Mouse (Mus musculus) intestine, embryonic 15.5 days (tissue): ENCODE measurements at regions not wholly inside any gene's neighbourhood (a gene's known extent, or its start where the extent isn't known, plus 50 kb on each side); places are given as distances from the start of the nearest gene placed in this dataset.
"Not testable (repeated sequence)": the region's sequence is repeated elsewhere in the genome, so short reads cannot be mapped to it uniquely, and the experiment has no call there.

Experiments
- ATAC-seq: fragments of 200-750 bp; cut with Nextera tagmentation; 2 replicates; pipeline ENCODE4 v1.8.0; 2017; ENCODE audit warnings: moderate TSS enrichment, moderate library complexity
- H3K27ac ChIP-seq: fragments of 300-500 bp; sonication (generic); 2 replicates; pipeline ENCODE4 v1.5.1; 2015; ENCODE audit warnings: mild to moderate bottlenecking, inconsistent platforms
- H3K27me3 ChIP-seq: fragments of 300-500 bp; sonication (generic); replicated peaks from 2 replicates; pipeline ENCODE4 v1.6.1; 2015; ENCODE audit warnings: inconsistent platforms
- H3K36me3 ChIP-seq: fragments of 300-500 bp; sonication (generic); 2 replicates; pipeline ENCODE4 v1.6.1; 2015; ENCODE audit warnings: inconsistent platforms
- H3K4me1 ChIP-seq: fragments of 300-500 bp; sonication (generic); replicated peaks from 2 replicates; pipeline ENCODE4 v1.6.1; 2015; ENCODE audit warnings: inconsistent platforms
- H3K4me2 ChIP-seq: fragments of 300-500 bp; sonication (generic); replicated peaks from 2 replicates; pipeline ENCODE4 v1.6.1; 2015; ENCODE audit warnings: mild to moderate bottlenecking, inconsistent platforms
- H3K4me3 ChIP-seq: fragments of 300-500 bp; sonication (generic); replicated peaks from 2 replicates; pipeline ENCODE4 v1.5.1; 2015; ENCODE audit warnings: inconsistent platforms
- H3K9ac ChIP-seq: fragments of 300-500 bp; sonication (generic); 2 replicates; pipeline ENCODE4 v1.6.1; 2015; ENCODE audit warnings: inconsistent platforms
- H3K9me3 ChIP-seq: fragments of 300-500 bp; sonication (generic); 2 replicates; pipeline ENCODE4 v1.6.1; 2016; ENCODE audit warnings: inconsistent platforms
- WGBS: fragments of 180-500 bp; shearing (Covaris S2); methylation state at CpG from one replicate; pipeline ENCODE4 v1.1.7; 2015; 5-methylcytosine and 5-hydroxymethylcytosine counted together

DNA sequence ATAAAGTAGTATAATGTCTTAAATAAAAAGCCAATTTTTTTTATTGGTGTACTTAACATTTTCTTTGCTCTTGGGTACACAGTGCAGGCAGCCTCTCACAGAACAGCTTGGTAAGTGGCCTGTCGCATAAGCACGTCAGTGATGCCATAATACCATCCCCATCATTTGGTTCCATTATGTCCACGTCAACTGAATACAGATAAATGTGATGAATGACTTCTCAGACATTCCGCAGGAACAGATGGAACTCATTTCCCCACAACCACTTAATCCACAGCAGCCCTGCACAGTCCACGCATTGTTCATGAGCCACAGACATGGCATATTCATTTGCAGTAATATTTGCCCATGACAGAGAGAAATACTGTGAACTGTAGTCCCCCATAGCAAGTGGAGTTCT, 127.6 kb upstream of the Dlgap1 start:
- WGBS, result 67% methylated on average over 5 of the region's 5 CpGs
- H3K9me3 ChIP-seq, result no peaks in the 10 kb centered on the region
- H3K27me3 ChIP-seq, result no peaks in the 10 kb centered on the region
- no peak overlapping the region for H3K4me2 ChIP-seq
- no peak overlapping the region for H3K9ac ChIP-seq
- H3K36me3 ChIP-seq, result no peaks in the 10 kb centered on the region
- no peaks in the 10 kb centered on the region for H3K4me1 ChIP-seq
- H3K27ac ChIP-seq, result no peak overlapping the region
- no peak overlapping the region for H3K4me3 ChIP-seq
- ATAC-seq, result no peak

DNA sequence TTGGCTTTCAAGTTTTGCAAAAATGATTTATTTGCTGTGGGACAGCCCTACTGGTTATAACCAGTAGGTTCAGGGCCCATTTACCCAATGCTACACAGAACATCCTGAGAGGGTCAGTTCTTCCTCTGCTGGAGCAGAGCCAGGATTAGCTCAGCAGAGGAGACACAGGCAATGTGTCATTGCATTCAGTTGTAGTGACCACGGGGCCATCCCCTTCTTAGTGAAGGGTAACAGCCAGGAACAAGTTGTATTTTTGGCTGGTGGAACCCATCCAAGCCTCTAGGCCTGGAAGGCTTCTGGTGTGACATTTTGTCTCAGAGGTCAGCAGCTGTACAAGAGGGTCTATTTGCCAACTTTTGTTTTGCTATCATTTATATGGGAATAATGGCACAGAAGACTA, 120.6 kb upstream of the Dlgap1 start:
- no peak overlapping the region for H3K27ac ChIP-seq
- no peak overlapping the region for H3K9ac ChIP-seq
- H3K9me3 ChIP-seq, result no peaks in the 10 kb centered on the region
- H3K4me2 ChIP-seq, result no peak overlapping the region
- no peaks in the 10 kb centered on the region for H3K4me1 ChIP-seq
- H3K27me3 ChIP-seq, result no peaks in the 10 kb centered on the region
- ATAC-seq, result no peak
- WGBS, result 50% methylated on average over 1 of the region's 1 CpGs
- H3K36me3 ChIP-seq, result no peaks in the 10 kb centered on the region
- H3K4me3 ChIP-seq, result no peak overlapping the region

DNA sequence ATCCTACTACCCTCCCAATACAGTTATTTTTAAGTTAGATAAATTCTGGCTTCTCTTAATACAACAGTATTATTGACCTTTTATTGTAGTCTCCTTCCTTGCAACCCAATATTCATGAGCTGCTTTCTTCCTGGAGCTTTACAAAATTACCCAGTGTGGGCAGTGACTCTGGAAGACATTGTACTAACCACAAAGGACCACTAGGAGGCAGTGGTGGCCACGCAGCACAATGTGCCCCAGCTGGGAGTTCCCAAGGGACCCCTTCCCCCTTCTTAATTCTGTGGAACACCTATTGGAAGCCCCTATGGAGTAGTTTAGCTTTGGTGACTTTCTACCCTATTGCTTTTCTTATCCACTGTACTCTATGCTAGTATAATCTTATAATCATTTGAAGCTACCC, 118.8 kb upstream of the Dlgap1 start:
- no peaks in the 10 kb centered on the region for H3K27me3 ChIP-seq
- H3K4me2 ChIP-seq, result no peak overlapping the region
- H3K36me3 ChIP-seq, result no peaks in the 10 kb centered on the region
- H3K4me1 ChIP-seq, result no peaks in the 10 kb centered on the region
- no peaks in the 10 kb centered on the region for H3K9me3 ChIP-seq
- H3K27ac ChIP-seq, result no peak overlapping the region
- no peak overlapping the region for H3K4me3 ChIP-seq
- 18% methylated on average over 1 of the region's 1 CpGs for WGBS
- no peak overlapping the region for H3K9ac ChIP-seq
- no peak for ATAC-seq

DNA sequence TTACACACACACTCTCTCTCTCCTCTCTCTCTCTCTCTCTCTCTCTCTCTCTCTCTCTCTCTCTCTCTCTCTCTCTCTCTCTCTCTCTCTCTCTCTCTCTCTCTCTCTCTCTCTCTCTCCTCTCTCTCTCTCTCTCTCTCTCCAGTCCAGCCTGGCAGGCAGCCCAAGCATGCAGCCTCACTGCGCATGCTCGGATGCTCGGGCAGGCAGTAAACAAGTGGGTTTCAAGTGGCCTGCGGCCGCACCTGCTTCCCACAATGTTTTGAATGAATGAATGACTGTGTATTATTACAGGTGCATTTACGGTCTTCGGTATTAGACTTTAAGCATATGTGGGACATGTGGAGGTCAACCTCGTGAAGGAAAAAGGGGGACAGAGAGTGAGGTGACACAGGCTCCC, 88.9 kb upstream of the Dlgap1 start:
- H3K27me3 ChIP-seq, ATAC-seq, H3K4me2 ChIP-seq, H3K9ac ChIP-seq, H3K9me3 ChIP-seq, H3K27ac ChIP-seq, H3K4me1 ChIP-seq, H3K4me3 ChIP-seq, H3K36me3 ChIP-seq: not testable (repeated sequence)
- WGBS, result 76% methylated on average over 8 of the region's 8 CpGs

DNA sequence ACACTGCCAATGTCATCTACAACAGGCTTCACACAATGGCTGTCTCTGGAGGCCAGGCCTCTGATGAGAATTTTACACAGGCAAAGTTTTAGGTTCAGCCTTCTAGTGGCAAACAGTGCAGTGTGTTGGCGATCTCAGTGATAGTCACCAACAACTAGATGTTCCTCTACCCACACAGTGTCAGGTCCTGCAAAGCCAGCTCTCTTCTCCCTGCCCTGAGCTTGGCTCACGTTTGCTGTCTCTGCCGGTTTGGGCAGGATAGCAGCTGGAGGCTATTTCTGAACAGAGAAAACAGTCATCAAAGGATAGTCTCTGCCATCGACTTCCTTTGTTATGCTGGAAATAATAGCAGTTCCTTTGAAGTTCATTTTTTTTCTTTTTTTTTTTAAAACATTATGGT, 74.9 kb upstream of the Dlgap1 start:
- H3K4me2 ChIP-seq, result no peak overlapping the region
- no peaks in the 10 kb centered on the region for H3K9me3 ChIP-seq
- H3K36me3 ChIP-seq, result no peaks in the 10 kb centered on the region
- ATAC-seq, result no peak
- no peak overlapping the region for H3K27ac ChIP-seq
- no peak overlapping the region for H3K9ac ChIP-seq
- no peaks in the 10 kb centered on the region for H3K27me3 ChIP-seq
- H3K4me1 ChIP-seq, result no peaks in the 10 kb centered on the region
- 65% methylated on average over 4 of the region's 4 CpGs for WGBS
- H3K4me3 ChIP-seq, result no peak overlapping the region
